Comparison of ENCODE assay signal across 7 mouse cellular contexts in the genomic region with DNA sequence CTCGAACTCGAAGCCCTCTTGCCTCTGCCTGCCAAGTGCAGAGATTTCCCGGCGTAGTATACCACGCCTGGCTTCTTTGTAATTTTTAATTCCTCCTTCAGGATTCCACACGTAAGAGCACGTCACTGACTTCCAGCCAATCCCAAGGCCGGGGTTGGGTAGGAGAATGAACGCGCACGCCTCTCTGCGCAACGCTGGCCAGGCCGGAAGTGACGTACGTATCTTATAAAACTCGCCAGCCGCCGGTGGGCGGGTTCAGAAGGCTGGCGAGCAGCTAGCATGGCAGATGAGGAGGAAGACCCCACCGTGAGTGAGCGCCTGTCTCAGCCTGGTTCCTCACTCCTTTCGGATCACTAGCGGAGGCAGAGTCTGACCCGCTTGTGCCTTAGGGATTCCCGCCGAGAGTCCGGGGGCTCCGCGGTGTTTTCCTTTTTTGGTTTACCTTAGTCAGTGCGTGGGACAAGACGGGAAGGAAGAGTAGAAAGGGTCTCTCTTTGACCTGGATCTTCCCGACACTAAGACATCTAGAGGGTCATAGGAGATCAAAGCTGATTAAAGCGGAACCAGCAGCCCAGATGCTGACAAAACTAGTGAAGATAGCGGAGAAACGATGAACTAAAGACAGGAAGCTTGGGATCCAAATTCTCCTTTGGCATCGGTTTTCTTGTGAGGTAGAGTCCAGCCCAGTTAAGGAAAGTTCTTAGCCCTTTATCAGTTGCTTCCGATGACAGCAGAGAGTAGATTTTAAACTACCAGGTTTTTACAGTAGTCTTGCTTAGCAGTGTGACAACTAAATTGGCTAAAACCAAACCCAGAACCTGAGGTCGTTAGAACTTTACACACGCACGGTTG. TPM values are rescaled to one million over a fixed set of nuclear protein-coding genes. Genes with fewer than 3 reads are reported as not detected.
DNase-seq lines count a peak whose midpoint lies in the region; ATAC-seq lines count a peak whose summit lies in the region.

Gene Taf13, plus strand, starts transcription at position 256 of the 852 bp plus-strand sequence.

- 3% methylated on average over 42 of the region's 42 CpGs for WGBS in embryonic facial prominence, embryonic 10.5 days
- WGBS in limb, embryonic 10.5 days = 1% methylated on average over 42 of the region's 42 CpGs
- 2% methylated on average over 42 of the region's 42 CpGs for WGBS in midbrain, embryonic 13.5 days

- ATAC-seq in granulocyte monocyte progenitor cell, adult 5-6 weeks (replicated peaks; ENCODE audit: poor library complexity, severe bottlenecking) = peak; percentile 96
- peak; percentile 97 for ATAC-seq in midbrain, embryonic 13.5 days

- H3K9ac ChIP-seq in midbrain, embryonic 13.5 days (replicated peaks) = peak within 1 kb of the TSS; percentile 79

- no peaks in the 10 kb centered on the region for H3K27me3 ChIP-seq in embryonic facial prominence, embryonic 10.5 days (replicated peaks; ENCODE audit: low read depth, poor library complexity, severe bottlenecking)
- H3K27me3 ChIP-seq in limb, embryonic 10.5 days (ENCODE audit: low read depth, poor library complexity, severe bottlenecking) = no peaks in the 10 kb centered on the region
- H3K27me3 ChIP-seq in midbrain, embryonic 13.5 days = no peaks in the 10 kb centered on the region

- H3K9me3 ChIP-seq in embryonic facial prominence, embryonic 10.5 days = no peaks in the 10 kb centered on the region
- H3K9me3 ChIP-seq in limb, embryonic 10.5 days (replicated peaks) = no peaks in the 10 kb centered on the region
- H3K9me3 ChIP-seq in midbrain, embryonic 13.5 days = no peaks in the 10 kb centered on the region

- DNase-seq in adrenal gland, postnatal 10 days = peak; percentile 98
- peak; percentile 96 for DNase-seq in embryonic facial prominence, embryonic 10.5 days (ENCODE audit: low spot score)
- peak; percentile 96 for DNase-seq in kidney, adult 11 months
- DNase-seq in limb, embryonic 10.5 days (ENCODE audit: low spot score) = peak; percentile 97
- DNase-seq in spleen, adult 12 weeks (ENCODE audit: low spot score) = peak; percentile 92

- H3K4me2 ChIP-seq in midbrain, embryonic 13.5 days (replicated peaks) = peak within 1 kb of the TSS; percentile 70

- peaks cover 6% of the 10 kb centered on the region for H3K36me3 ChIP-seq in embryonic facial prominence, embryonic 10.5 days (replicated peaks)
- H3K36me3 ChIP-seq in limb, embryonic 10.5 days = no peaks in the 10 kb centered on the region
- no peaks in the 10 kb centered on the region for H3K36me3 ChIP-seq in midbrain, embryonic 13.5 days

- peaks cover 26% of the 10 kb centered on the region for H3K4me1 ChIP-seq in embryonic facial prominence, embryonic 10.5 days
- peaks cover 18% of the 10 kb centered on the region for H3K4me1 ChIP-seq in limb, embryonic 10.5 days
- H3K4me1 ChIP-seq in midbrain, embryonic 13.5 days (replicated peaks) = peaks cover 43% of the 10 kb centered on the region

- peak within 1 kb of the TSS; percentile 84 for H3K27ac ChIP-seq in embryonic facial prominence, embryonic 10.5 days (replicated peaks)
- peak within 1 kb of the TSS; percentile 88 for H3K27ac ChIP-seq in limb, embryonic 10.5 days
- H3K27ac ChIP-seq in midbrain, embryonic 13.5 days = peak within 1 kb of the TSS; percentile 77

- peak within 1 kb of the TSS; percentile 75 for H3K4me3 ChIP-seq in embryonic facial prominence, embryonic 10.5 days
- H3K4me3 ChIP-seq in limb, embryonic 10.5 days = peak within 1 kb of the TSS; percentile 83
- H3K4me3 ChIP-seq in midbrain, embryonic 13.5 days (replicated peaks) = peak within 1 kb of the TSS; percentile 65

RNA-seq across cellular contexts. Expression of gene Taf13, which starts in this region (rescaled TPM):
- 10 to 100 TPM; 21.0 to 25.0 TPM for total RNA-seq in adrenal gland, postnatal 10 days (2021)
- polyA plus RNA-seq in embryonic facial prominence, embryonic 10.5 days (2016; fragmentation: Nextera tagmentation; extraction: Ambion mirVana) = 50.8 and 52.7 TPM in 2 replicates
- 13.8 and 16.5 TPM in 2 replicates for total RNA-seq in granulocyte monocyte progenitor cell, adult 5-6 weeks (2014; fragmentation: Nextera tagmentation)
- 13.3 and 21.7 TPM in 2 replicates for total RNA-seq in granulocyte monocyte progenitor cell, adult 5-6 weeks (2017)
- polyA plus RNA-seq in limb, embryonic 10.5 days (2016; fragmentation: Nextera tagmentation; extraction: Ambion mirVana) = 47.3 and 53.2 TPM in 2 replicates
- 68.8 and 82.1 TPM in 2 replicates for polyA plus RNA-seq in midbrain, embryonic 13.5 days (2015; fragmentation: Nextera tagmentation; extraction: Ambion mirVana)

Comparison
In these comparisons a context has a peak if more than half of its experiments do, and no peak if none do; other contexts are left out.
1. Peak in every context shown above with its lines: DNase-seq, ATAC-seq, H3K4me3 ChIP-seq and H3K27ac ChIP-seq.